Mouse (Mus musculus) embryo, embryonic 11.5 days (tissue): ENCODE results near the gene Ccsap.

Experiments used
- DNase-seq: peaks from one replicate; pipeline ENCODE4 v3.0.0-alpha.2; 2012; ENCODE audit warnings: low read depth, low spot score

Ccsap gene

GRCm38 (mm10) chr8:123805718-123806373 is 54.2 kb downstream of the Ccsap start, which contains the start of gene Rab4a:
Gene Rab4a, plus strand, starts transcription at chr8:123805985.
- peak; percentile 89 for DNase-seq

DNA sequence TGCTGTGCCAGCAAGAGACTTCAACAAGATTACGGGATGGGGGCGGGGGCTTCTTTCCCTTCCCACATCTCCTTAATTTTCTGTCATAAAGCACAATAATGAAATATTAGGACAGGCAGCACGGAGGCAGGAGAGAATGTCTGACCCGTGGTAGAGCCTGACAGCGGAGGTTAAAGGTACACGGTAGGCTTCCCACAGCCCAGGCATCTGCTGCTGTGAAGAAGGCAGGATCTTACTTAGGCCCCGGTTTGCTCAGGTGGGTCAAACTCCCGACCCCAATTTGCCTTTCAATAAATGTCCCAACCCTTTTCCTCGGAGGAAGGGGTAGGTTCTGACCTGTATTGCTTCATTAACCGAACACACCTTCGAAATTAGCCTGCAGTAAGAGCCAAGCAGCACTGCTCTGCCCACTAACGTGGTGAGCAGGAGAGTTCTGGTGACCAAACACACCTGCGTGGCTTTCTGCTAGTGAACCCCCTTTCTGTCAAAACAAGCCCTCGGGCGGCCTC is 54.7 kb downstream of the Ccsap start:
- DNase-seq, result no peak

GRCm38 (mm10) chr8:123804586-123804985 is 55.4 kb downstream of the Ccsap start:
- DNase-seq, result no peak

GRCm38 (mm10) chr8:123803639-123804038 is 56.4 kb downstream of the Ccsap start:
- DNase-seq, result no peak

- no peak for DNase-seq
These were observed 58.5 kb downstream of the Ccsap start for GRCm38 (mm10) chr8:123801538-123801937.

GRCm38 (mm10) chr8:123800867-123801266 is 59.1 kb downstream of the Ccsap start:
- DNase-seq, result no peak

- peak; percentile 47 for DNase-seq
These were observed 60.1 kb downstream of the Ccsap start for GRCm38 (mm10) chr8:123799885-123800284.

- DNase-seq, result no peak
These were observed 60.6 kb downstream of the Ccsap start for GRCm38 (mm10) chr8:123799434-123799833.

- no peak for DNase-seq
These were observed 62.1 kb downstream of the Ccsap start for GRCm38 (mm10) chr8:123797928-123798327.

GRCm38 (mm10) chr8:123796758-123797157 is 63.3 kb downstream of the Ccsap start:
- no peak for DNase-seq

DNA sequence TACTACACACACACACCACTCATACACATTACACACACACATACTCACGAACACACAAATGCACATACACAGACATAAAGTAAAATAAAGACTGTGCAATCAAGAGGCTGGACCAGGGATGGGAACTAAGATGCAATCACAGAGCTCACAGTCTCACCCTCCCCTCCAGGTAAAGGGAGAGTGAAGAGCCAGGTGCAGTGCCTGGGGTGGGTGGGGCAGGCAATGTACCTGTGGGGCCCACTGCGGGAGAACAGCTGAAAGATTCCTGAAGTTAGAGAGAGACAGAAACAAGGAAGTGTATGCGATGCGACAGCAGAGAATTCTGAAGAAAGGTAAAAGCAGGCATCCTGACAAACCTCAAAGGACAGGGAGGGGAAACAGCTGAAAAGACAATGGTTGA is 65.2 kb downstream of the Ccsap start:
- no peak for DNase-seq

GRCm38 (mm10) chr8:123793900-123794299 is 66.1 kb downstream of the Ccsap start:
- DNase-seq, result no peak

- DNase-seq, result no peak
These were observed 68.2 kb downstream of the Ccsap start for GRCm38 (mm10) chr8:123791845-123792225.

GRCm38 (mm10) chr8:123791101-123791844 is 68.7 kb downstream of the Ccsap start:
- DNase-seq, result no peak
